Mouse (Mus musculus): ENCODE data around the gene Pakap.

Gene Pakap

DNA sequence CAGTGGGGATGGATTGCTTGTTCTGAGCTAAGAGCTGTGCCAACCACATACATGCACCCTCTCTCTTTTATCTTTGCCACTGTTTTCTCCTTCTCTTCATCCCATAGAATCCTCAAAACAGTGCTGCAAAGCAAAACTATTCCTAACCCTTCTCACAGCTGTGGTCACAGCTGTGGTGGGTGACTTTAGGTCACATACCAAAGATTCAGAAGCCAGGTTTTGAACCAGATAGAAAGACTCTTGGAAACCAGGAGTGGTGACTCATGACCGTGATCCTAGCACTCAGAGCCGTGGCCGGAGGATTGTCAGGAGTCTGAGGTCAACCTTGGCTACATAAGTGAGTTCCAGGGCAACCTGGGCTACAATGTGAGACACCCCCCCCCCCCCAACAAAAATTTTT is 201.0 kb downstream of the Pakap start:
- no peak for DNase-seq (ENCODE audit: low read depth)

GRCm38 (mm10) chr4:57770185-57770823 is 202.3 kb downstream of the Pakap start:
- DNase-seq (ENCODE audit: low read depth): no peak

GRCm38 (mm10) chr4:57771558-57772219 is 203.7 kb downstream of the Pakap start:
- no peak for DNase-seq (ENCODE audit: low read depth)

- DNase-seq (ENCODE audit: low read depth): no peak
These were observed 205.0 kb downstream of the Pakap start for GRCm38 (mm10) chr4:57772851-57773510.

- DNase-seq (ENCODE audit: low read depth): no peak
These were observed 206.5 kb downstream of the Pakap start for GRCm38 (mm10) chr4:57774517-57774916.

DNA sequence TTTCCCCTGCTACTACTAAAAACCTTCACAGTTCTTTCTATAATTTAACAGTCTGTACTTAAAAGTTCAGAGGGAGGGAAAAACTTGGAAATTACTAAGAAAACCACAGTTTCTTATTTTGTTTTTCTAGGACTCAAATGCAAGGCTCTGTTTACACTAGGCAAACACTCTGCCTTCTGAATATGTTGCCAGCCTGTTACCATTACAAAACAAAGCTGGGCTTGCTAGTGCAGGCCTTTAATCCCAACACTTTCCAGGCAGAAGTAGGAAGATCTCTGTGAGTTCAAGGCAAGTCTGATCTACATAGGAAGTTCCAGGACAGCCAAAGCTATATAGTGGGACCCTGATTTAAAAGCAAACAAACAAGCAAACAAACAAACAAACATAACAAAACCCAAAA is 207.6 kb downstream of the Pakap start:
- no peak for DNase-seq (ENCODE audit: low read depth)

- DNase-seq (ENCODE audit: low read depth): no peak
These were observed 212.4 kb downstream of the Pakap start for GRCm38 (mm10) chr4:57780403-57780802.

- DNase-seq (ENCODE audit: low read depth): no peak
These were observed 213.1 kb downstream of the Pakap start for GRCm38 (mm10) chr4:57780833-57781641.

GRCm38 (mm10) chr4:57781994-57782393 is 214.0 kb downstream of the Pakap start:
- peak; percentile 33 for DNase-seq (ENCODE audit: low read depth)

DNA sequence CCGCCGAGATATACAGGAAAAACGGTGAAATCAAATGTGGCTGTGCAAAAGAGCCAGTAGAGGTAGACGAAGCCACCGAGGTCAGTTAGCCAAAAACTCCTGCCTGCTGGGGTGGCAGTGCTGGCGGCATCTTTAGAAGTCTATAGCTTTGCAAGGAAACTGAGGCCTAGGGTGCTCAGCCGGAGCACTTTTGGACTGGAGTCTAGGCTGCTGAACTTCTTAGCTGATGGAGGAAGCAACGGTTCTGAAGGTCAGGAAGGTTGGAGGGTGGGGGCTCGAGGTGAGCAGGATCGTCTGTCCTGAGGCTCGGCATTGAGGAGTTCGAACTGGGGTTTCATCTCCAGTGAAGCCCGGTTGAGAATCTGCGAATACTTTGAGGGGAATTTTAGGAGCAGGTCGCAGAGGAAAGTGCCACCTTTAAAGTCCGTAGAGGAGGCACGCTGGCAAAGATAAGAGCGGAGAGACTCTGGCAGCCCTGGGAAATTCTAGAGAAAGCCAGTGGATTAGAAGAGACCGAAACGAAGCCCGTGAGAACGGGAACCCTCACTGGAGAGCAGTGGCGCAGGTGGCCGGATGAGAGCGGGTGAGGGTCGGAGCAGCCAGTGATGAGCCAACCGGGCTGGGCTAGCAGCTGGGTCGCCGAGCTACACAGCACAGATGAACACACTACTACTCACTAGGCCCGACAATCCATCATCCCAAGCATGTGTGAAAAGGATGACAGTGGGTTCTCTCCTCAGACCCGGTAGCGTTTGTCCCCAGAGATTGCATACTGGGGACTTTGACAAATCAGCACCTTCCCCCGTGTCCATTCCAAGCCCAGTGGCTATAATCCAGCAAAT is 214.8 kb downstream of the Pakap start:
- no peak for DNase-seq (ENCODE audit: low read depth)

- DNase-seq (ENCODE audit: low read depth): no peak
These were observed 215.4 kb downstream of the Pakap start for GRCm38 (mm10) chr4:57783391-57783770.

DNA sequence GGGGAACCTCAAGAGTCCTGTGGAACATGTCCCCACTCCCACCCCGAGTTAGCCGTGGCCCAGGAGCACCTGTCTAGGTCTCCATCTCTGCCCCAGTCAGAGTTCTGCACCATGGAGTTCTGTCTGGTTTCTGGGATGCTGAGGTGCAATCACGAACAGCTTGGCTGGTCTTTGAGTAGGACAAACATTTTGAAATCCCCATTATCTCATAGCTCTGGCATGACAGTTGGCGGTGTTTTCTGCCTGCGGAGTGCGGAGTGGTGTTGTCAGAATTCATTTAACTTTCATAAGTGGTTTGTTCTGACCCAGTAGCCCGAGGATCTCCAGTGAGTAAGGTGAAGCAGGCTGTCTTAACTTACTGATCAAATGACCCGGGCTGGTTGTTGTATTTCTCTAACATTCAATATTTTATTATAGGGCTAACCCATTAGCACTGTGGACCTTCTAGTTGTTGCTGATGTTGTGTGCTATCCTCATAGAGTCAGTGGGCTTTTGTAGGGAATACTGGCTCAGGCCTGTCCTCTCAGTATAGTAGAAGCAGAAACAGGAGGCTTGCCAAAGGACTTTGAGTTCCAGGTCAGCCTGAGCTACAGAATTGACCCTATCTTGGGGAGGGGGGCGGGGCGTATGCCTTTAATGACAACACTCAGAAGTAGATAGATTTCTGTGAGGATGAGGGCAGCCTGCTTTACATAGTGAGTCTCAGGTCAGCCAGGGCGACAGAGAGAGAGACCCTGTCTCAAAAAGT is 216.0 kb downstream of the Pakap start:
- no peak for DNase-seq (ENCODE audit: low read depth)

- DNase-seq (ENCODE audit: low read depth): no peak
These were observed 220.7 kb downstream of the Pakap start for GRCm38 (mm10) chr4:57788709-57789108.

DNA sequence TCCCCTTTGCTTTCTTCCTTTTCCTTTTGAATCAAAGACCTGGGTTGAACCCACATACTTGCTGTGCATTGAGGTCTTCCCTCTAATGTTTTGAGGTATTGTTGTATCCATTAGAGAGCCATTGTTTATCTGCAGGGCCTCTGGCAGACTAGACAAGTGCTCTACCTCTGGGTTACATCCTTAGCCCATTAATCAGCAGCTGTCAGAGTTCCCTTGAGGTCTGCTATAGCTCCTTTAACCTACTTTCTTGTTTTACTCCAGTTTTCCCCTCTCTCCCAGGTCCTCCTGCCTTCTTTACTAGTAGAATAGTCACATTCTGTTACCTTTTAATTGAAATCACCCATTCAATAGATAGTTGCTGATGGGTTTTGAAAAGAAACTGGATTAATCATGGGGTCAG is 221.1 kb downstream of the Pakap start:
- no peak for DNase-seq (ENCODE audit: low read depth)

DNA sequence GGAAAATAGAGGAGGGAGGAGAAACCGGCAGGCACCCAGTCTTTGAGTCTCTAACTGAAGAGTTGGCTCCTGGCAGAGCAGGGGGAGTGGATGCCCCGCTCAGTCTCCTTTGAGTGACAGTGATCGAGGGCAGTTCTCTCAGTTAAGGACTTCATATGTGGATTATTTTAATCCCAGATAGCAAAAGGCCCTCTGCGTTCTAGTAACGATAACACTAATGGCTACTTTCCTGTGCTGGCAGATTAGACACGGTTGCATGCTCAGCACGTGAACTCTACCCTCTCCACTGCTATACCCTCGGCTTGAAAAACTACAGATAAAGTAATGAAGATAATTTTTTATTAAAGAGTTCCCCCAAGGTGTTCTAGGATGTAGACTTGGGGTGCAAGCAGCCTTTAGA is 226.0 kb downstream of the Pakap start:
- DNase-seq (ENCODE audit: low read depth): no peak

DNA sequence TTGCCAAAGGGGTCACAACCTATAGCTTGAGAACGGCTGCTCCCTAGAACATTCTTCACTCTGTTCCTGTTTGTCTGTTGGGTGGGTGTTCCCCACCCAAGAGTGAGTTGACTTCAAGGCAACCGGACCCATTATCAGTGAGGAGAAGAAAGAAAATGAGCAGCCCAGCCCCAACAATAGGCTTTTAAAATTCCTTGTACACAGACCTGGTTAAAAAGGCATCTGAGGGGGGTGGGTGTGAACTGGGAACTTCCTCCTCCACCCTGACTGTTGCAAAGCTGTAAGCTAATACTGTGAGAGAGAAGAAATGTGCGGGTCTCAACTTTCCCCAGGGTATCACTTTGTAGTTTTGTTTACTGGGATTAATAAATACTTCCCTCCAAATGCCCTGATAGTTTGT is 226.6 kb downstream of the Pakap start:
- DNase-seq (ENCODE audit: low read depth): no peak

DNA sequence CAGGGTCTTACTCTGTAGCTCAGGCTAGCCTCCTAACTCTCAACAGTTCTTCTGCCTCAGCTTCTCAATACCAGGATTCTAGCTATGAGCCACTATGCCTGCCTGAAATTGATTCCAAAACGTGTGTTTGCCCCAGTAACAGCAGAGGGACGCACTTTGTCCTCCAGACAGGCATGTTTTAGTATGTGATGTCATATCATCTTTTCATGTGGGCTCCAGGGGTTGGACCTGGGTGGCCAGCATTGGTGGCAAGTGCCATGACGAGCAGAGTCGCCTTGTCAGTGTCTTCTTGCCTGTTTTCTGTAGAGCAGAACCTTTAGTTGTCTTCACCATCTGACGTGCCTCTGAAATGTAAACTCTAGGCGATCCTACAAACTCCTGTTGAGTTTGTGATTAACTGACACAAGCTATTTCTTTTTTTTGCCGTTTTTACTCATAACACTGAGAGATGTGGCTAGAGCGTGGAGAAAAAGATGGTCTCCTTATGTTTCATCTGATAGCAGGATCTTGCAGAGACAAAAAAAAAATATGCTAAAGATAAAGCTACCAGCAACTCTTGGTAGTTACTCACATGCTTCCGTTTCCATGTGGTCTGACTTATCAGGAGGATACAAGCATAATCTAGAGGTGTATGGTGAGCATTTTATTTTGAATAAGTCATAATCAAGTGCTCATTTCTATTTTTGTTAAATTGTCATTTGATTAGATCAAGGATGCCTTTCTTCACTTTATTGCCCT is 229.7 kb downstream of the Pakap start:
- DNase-seq (ENCODE audit: low read depth): no peak

- no peak for DNase-seq (ENCODE audit: low read depth)
These were observed 230.5 kb downstream of the Pakap start for GRCm38 (mm10) chr4:57798286-57799018.

- DNase-seq (ENCODE audit: low read depth): no peak
These were observed 231.3 kb downstream of the Pakap start for GRCm38 (mm10) chr4:57799297-57799696.

- DNase-seq (ENCODE audit: low read depth): no peak
These were observed 233.3 kb downstream of the Pakap start for GRCm38 (mm10) chr4:57801239-57801638.
